Mouse (Mus musculus): ENCODE measurements around the gene Hist1h4h. TPM values are rescaled to one million over a fixed set of nuclear protein-coding genes. Genes with fewer than 3 reads are reported as not detected.

The Hist1h4h gene
- polyA plus RNA-seq, 1 experiment from 2014 or later: 5.7 TPM

GRCm38 (mm10) chr13:23517603-23518294 is 13.1 kb upstream of the Hist1h4h start:
- ATAC-seq (ENCODE audit: insufficient read depth, low FRiP score): peak; percentile 90
- Histone ChIP-seq H3K27ac (ENCODE audit: low read length) (peak overlapping the region; percentile 85), H3K36me3 (ENCODE audit: control insufficient read depth, insufficient read depth, low read length) (no peaks in the 10 kb centered on the region), H3K27me3 (ENCODE audit: control insufficient read depth, insufficient read depth, low read length) (no peaks in the 10 kb centered on the region), H3K4me1 (ENCODE audit: control insufficient read depth, insufficient read depth, low read length) (peaks cover 3% of the 10 kb centered on the region), H3K9me3 (replicated peaks; ENCODE audit: control insufficient read depth, low read length) (no peaks in the 10 kb centered on the region), H3K4me2 (ENCODE audit: low read depth, low read length) (peak overlapping the region; percentile 99), H3K9ac (ENCODE audit: low read length) (peak overlapping the region; percentile 69), H3K4me3 (replicated peaks; ENCODE audit: low read length) (peak overlapping the region; percentile 69)
- WGBS: under 1% methylated on average over 27 of the region's 27 CpGs

GRCm38 (mm10) chr13:23518295-23518603 is 12.6 kb upstream of the Hist1h4h start:
- H3K9ac ChIP-seq (ENCODE audit: low read length): no peak overlapping the region; the same call in 1 of the 2 replicates
- no peak overlapping the region for H3K27ac ChIP-seq (ENCODE audit: low read length)
- H3K27me3 ChIP-seq (ENCODE audit: control insufficient read depth, insufficient read depth, low read length): no peaks in the 10 kb centered on the region
- no peaks in the 10 kb centered on the region for H3K36me3 ChIP-seq (ENCODE audit: control insufficient read depth, insufficient read depth, low read length)
- peak overlapping the region; percentile 69 for H3K4me3 ChIP-seq (replicated peaks; ENCODE audit: low read length)
- peaks cover 3% of the 10 kb centered on the region for H3K4me1 ChIP-seq (ENCODE audit: control insufficient read depth, insufficient read depth, low read length)
- H3K4me2 ChIP-seq (ENCODE audit: low read depth, low read length): peak overlapping the region; percentile 99
- no peaks in the 10 kb centered on the region for H3K9me3 ChIP-seq (replicated peaks; ENCODE audit: control insufficient read depth, low read length)
- under 1% methylated on average over 6 of the region's 6 CpGs for WGBS
- ATAC-seq (ENCODE audit: insufficient read depth, low FRiP score): no peak

DNA sequence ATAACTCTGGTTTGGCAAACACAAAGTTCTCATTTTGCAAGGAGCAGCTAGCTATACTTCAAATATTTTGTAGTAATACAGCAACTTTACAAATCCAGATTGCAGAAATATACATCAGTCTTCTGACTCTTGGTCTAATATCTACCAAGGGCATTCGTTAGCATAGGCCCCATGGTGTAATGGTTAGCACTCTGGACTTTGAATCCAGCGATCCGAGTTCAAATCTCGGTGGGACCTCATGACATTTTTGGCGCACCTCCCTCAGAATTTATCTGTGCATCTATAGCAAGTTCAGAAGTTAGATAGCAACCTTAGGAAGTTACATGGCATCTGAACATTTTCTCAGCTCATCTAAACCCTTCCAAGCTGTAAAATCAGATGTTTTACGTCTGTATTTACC is 12.0 kb upstream of the Hist1h4h start:
- ATAC-seq (ENCODE audit: insufficient read depth, low FRiP score): peak; percentile 66
- Histone ChIP-seq H3K9ac (ENCODE audit: low read length) (0 out of 2 replicates have a peak overlapping the region, but pooled peaks have one; percentile 40), H3K9me3 (replicated peaks; ENCODE audit: control insufficient read depth, low read length) (no peaks in the 10 kb centered on the region), H3K27ac (ENCODE audit: low read length) (no peak overlapping the region), H3K4me1 (ENCODE audit: control insufficient read depth, insufficient read depth, low read length) (peaks cover 3% of the 10 kb centered on the region), H3K27me3 (ENCODE audit: control insufficient read depth, insufficient read depth, low read length) (no peaks in the 10 kb centered on the region), H3K4me3 (replicated peaks; ENCODE audit: low read length) (peak overlapping the region; percentile 43), H3K4me2 (ENCODE audit: low read depth, low read length) (peak overlapping the region; percentile 99), H3K36me3 (ENCODE audit: control insufficient read depth, insufficient read depth, low read length) (no peaks in the 10 kb centered on the region)
- 0% methylated on average over 6 of the region's 6 CpGs for WGBS

DNA sequence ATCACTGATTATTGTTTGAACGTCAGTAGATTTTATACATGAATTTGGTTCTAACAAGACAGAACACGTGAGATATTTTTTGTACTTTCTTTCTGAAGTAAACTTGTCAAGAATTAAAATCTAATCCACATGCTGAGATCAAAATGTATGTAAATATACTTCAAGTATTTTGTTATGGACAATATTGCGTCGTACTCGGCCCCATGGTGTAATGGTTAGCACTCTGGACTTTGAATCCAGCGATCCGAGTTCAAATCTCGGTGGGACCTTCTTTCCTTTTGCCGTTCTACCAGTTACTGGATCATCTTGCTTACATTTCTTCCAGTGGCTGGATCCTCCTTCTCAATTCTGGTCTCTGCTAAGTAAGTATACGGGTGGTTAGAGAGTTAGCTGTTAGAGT is 11.4 kb upstream of the Hist1h4h start:
- peaks cover 3% of the 10 kb centered on the region for H3K4me1 ChIP-seq (ENCODE audit: control insufficient read depth, insufficient read depth, low read length)
- no peak overlapping the region for H3K27ac ChIP-seq (ENCODE audit: low read length)
- H3K27me3 ChIP-seq (ENCODE audit: control insufficient read depth, insufficient read depth, low read length): no peaks in the 10 kb centered on the region
- peak overlapping the region; percentile 99 for H3K4me2 ChIP-seq (ENCODE audit: low read depth, low read length)
- peak; percentile 50 for ATAC-seq (ENCODE audit: insufficient read depth, low FRiP score)
- H3K36me3 ChIP-seq (ENCODE audit: control insufficient read depth, insufficient read depth, low read length): no peaks in the 10 kb centered on the region
- under 1% methylated on average over 10 of the region's 10 CpGs for WGBS
- H3K4me3 ChIP-seq (replicated peaks; ENCODE audit: low read length): peak overlapping the region; percentile 43
- no peaks in the 10 kb centered on the region for H3K9me3 ChIP-seq (replicated peaks; ENCODE audit: control insufficient read depth, low read length)
- H3K9ac ChIP-seq (ENCODE audit: low read length): 0 out of 2 replicates have a peak overlapping the region, but pooled peaks have one; percentile 40

- peak overlapping the region; percentile 42 for H3K4me2 ChIP-seq (ENCODE audit: low read depth, low read length)
- no peaks in the 10 kb centered on the region for H3K9me3 ChIP-seq (replicated peaks; ENCODE audit: control insufficient read depth, low read length)
- no peak overlapping the region for H3K9ac ChIP-seq (ENCODE audit: low read length)
- H3K36me3 ChIP-seq (ENCODE audit: control insufficient read depth, insufficient read depth, low read length): no peaks in the 10 kb centered on the region
- H3K27ac ChIP-seq (ENCODE audit: low read length): no peak overlapping the region
- H3K4me1 ChIP-seq (ENCODE audit: control insufficient read depth, insufficient read depth, low read length): peaks cover 4% of the 10 kb centered on the region; the same call in 1 of the 2 replicates
- H3K27me3 ChIP-seq (ENCODE audit: control insufficient read depth, insufficient read depth, low read length): no peaks in the 10 kb centered on the region
- 1% methylated on average over 14 of the region's 14 CpGs for WGBS
- 0 out of 2 replicates have a peak overlapping the region, but pooled peaks have one; percentile 5 for H3K4me3 ChIP-seq (replicated peaks; ENCODE audit: low read length)
- ATAC-seq (ENCODE audit: insufficient read depth, low FRiP score): no peak
These were observed 9.1 kb upstream of the Hist1h4h start for GRCm38 (mm10) chr13:23521703-23522102.

- 44% methylated on average over 5 of the region's 5 CpGs for WGBS
- Histone ChIP-seq H3K27ac (ENCODE audit: low read length) (no peak overlapping the region), H3K27me3 (ENCODE audit: control insufficient read depth, insufficient read depth, low read length) (no peaks in the 10 kb centered on the region), H3K4me1 (ENCODE audit: control insufficient read depth, insufficient read depth, low read length) (peaks cover 6% of the 10 kb centered on the region; the same call in 1 of the 2 replicates), H3K4me2 (ENCODE audit: low read depth, low read length) (no peak overlapping the region), H3K36me3 (ENCODE audit: control insufficient read depth, insufficient read depth, low read length) (no peaks in the 10 kb centered on the region), H3K9me3 (replicated peaks; ENCODE audit: control insufficient read depth, low read length) (no peaks in the 10 kb centered on the region), H3K9ac (ENCODE audit: low read length) (no peak overlapping the region), H3K4me3 (replicated peaks; ENCODE audit: low read length) (no peak overlapping the region)
- ATAC-seq (ENCODE audit: insufficient read depth, low FRiP score): no peak
These were observed 6.9 kb upstream of the Hist1h4h start for GRCm38 (mm10) chr13:23523976-23524375.

DNA sequence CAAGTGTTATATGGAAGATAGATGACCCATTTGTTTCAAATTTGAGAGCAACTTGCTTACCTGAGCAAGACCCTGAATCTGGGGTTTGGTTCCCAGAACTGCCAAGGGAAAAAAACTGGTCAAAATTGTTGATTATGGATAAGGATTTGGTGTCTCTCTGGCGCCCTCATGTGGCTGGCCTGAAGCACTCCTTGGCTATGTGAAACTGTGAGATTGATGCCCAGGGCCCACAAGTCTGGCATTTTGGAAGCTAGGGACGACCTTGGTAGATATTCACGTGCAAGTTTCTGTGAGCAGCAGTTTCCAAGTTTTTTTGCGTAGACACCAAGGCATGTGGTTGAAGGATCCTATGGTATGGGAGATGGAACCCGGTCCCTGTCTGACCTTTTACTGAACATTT is 6.2 kb upstream of the Hist1h4h start:
- Histone ChIP-seq H3K4me1 (ENCODE audit: control insufficient read depth, insufficient read depth, low read length) (peaks cover 8% of the 10 kb centered on the region), H3K9me3 (replicated peaks; ENCODE audit: control insufficient read depth, low read length) (no peaks in the 10 kb centered on the region), H3K27ac (ENCODE audit: low read length) (no peak overlapping the region), H3K27me3 (ENCODE audit: control insufficient read depth, insufficient read depth, low read length) (no peaks in the 10 kb centered on the region), H3K36me3 (ENCODE audit: control insufficient read depth, insufficient read depth, low read length) (no peaks in the 10 kb centered on the region), H3K9ac (ENCODE audit: low read length) (no peak overlapping the region), H3K4me3 (replicated peaks; ENCODE audit: low read length) (no peak overlapping the region), H3K4me2 (ENCODE audit: low read depth, low read length) (no peak overlapping the region)
- no peak for ATAC-seq (ENCODE audit: insufficient read depth, low FRiP score)
- WGBS: 11% methylated on average over 5 of the region's 5 CpGs

DNA sequence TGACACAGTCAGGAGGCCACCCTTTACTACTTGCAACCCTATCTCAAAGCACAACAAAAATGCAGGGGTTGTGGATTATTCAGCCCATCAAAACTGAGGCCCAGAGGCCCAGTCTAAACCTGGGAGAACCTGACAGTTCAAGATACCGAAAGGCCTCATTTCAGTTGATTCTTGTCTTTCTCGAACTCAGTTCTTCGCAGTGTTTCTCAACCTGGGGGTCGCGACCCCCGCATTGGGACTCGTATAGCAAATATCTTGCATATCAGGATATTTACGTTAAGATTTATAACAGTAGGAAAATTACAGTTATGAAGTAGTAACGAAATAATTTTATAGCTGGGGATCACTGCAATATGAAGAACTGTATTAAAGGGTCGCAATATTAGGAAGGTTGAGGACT is 4.9 kb upstream of the Hist1h4h start:
- no peak overlapping the region for H3K27ac ChIP-seq (ENCODE audit: low read length)
- peaks cover 8% of the 10 kb centered on the region for H3K4me1 ChIP-seq (ENCODE audit: control insufficient read depth, insufficient read depth, low read length)
- no peaks in the 10 kb centered on the region for H3K9me3 ChIP-seq (replicated peaks; ENCODE audit: control insufficient read depth, low read length)
- H3K27me3 ChIP-seq (ENCODE audit: control insufficient read depth, insufficient read depth, low read length): no peaks in the 10 kb centered on the region
- H3K4me2 ChIP-seq (ENCODE audit: low read depth, low read length): peak overlapping the region; percentile 63
- WGBS: 4% methylated on average over 10 of the region's 10 CpGs
- H3K36me3 ChIP-seq (ENCODE audit: control insufficient read depth, insufficient read depth, low read length): no peaks in the 10 kb centered on the region
- ATAC-seq (ENCODE audit: insufficient read depth, low FRiP score): no peak
- peak overlapping the region; percentile 55 for H3K4me3 ChIP-seq (replicated peaks; ENCODE audit: low read length)
- H3K9ac ChIP-seq (ENCODE audit: low read length): 0 out of 2 replicates have a peak overlapping the region, but pooled peaks have one; percentile 46

GRCm38 (mm10) chr13:23526312-23526711 is 4.5 kb upstream of the Hist1h4h start:
- no peaks in the 10 kb centered on the region for H3K36me3 ChIP-seq (ENCODE audit: control insufficient read depth, insufficient read depth, low read length)
- WGBS: 1% methylated on average over 17 of the region's 17 CpGs
- H3K27ac ChIP-seq (ENCODE audit: low read length): peak overlapping the region; percentile 76
- peak overlapping the region; percentile 55 for H3K4me3 ChIP-seq (replicated peaks; ENCODE audit: low read length)
- H3K9ac ChIP-seq (ENCODE audit: low read length): peak overlapping the region; percentile 65
- H3K9me3 ChIP-seq (replicated peaks; ENCODE audit: control insufficient read depth, low read length): no peaks in the 10 kb centered on the region
- H3K4me1 ChIP-seq (ENCODE audit: control insufficient read depth, insufficient read depth, low read length): peaks cover 8% of the 10 kb centered on the region
- peak overlapping the region; percentile 63 for H3K4me2 ChIP-seq (ENCODE audit: low read depth, low read length)
- ATAC-seq (ENCODE audit: insufficient read depth, low FRiP score): no peak; the same call in 1 of the 2 replicates
- H3K27me3 ChIP-seq (ENCODE audit: control insufficient read depth, insufficient read depth, low read length): no peaks in the 10 kb centered on the region
